Mouse (Mus musculus) hindbrain, embryonic 13.5 days (tissue): ENCODE data around the gene Gm10638. TPM values are rescaled to one million over a fixed set of nuclear protein-coding genes. Genes with fewer than 3 reads are reported as not detected.

Experiments used
- ATAC-seq: fragments of 200-750 bp; cut with Nextera tagmentation; 2 replicates; pipeline ENCODE4 v1.8.0; 2017; ENCODE audit warnings: moderate TSS enrichment; ENCODE audit not compliant: low FRiP score
- H3K27ac ChIP-seq: fragments of 300-500 bp; sonication (generic); 2 replicates; pipeline ENCODE4 v1.5.1; 2015; ENCODE audit warnings: inconsistent platforms, mild to moderate bottlenecking, moderate library complexity
- H3K27me3 ChIP-seq: fragments of 300-500 bp; sonication (generic); 2 replicates; pipeline ENCODE4 v1.6.1; 2015; ENCODE audit warnings: mild to moderate bottlenecking, inconsistent platforms
- H3K36me3 ChIP-seq: fragments of 300-500 bp; sonication (generic); 2 replicates; pipeline ENCODE4 v1.6.1; 2015; ENCODE audit warnings: mild to moderate bottlenecking, inconsistent platforms
- H3K4me1 ChIP-seq: fragments of 300-500 bp; sonication (generic); replicated peaks from 2 replicates; pipeline ENCODE4 v1.6.1; 2015; ENCODE audit warnings: inconsistent platforms
- H3K4me2 ChIP-seq: fragments of 300-500 bp; sonication (generic); 2 replicates; pipeline ENCODE4 v1.6.1; 2015; ENCODE audit warnings: inconsistent platforms, mild to moderate bottlenecking, moderate library complexity
- H3K4me3 ChIP-seq: fragments of 300-500 bp; sonication (generic); 2 replicates; pipeline ENCODE4 v1.5.1; 2015; ENCODE audit warnings: mild to moderate bottlenecking, inconsistent platforms
- H3K9ac ChIP-seq: fragments of 300-500 bp; sonication (generic); 2 replicates; pipeline ENCODE4 v1.6.1; 2015; ENCODE audit warnings: mild to moderate bottlenecking, inconsistent platforms
- H3K9me3 ChIP-seq: fragments of 300-500 bp; sonication (generic); 2 replicates; pipeline ENCODE4 v1.6.1; 2016; ENCODE audit warnings: inconsistent platforms
- WGBS: fragments of 180-500 bp; shearing (Covaris S2); methylation state at CpG from one replicate; pipeline ENCODE4 v1.1.7; 2015; 5-methylcytosine and 5-hydroxymethylcytosine counted together
- polyA plus RNA-seq: library from polyadenylated mRNA; unstranded; fragments of >200 nt; fragmentation: Nextera tagmentation; extraction: Ambion mirVana; gene quantifications from 2 replicates; pipeline ENCODE4 v1.2.1, GENCODE M21; 2015

The Gm10638 gene
- polyA plus RNA-seq = 7.5 and 7.8 TPM in 2 replicates

DNA sequence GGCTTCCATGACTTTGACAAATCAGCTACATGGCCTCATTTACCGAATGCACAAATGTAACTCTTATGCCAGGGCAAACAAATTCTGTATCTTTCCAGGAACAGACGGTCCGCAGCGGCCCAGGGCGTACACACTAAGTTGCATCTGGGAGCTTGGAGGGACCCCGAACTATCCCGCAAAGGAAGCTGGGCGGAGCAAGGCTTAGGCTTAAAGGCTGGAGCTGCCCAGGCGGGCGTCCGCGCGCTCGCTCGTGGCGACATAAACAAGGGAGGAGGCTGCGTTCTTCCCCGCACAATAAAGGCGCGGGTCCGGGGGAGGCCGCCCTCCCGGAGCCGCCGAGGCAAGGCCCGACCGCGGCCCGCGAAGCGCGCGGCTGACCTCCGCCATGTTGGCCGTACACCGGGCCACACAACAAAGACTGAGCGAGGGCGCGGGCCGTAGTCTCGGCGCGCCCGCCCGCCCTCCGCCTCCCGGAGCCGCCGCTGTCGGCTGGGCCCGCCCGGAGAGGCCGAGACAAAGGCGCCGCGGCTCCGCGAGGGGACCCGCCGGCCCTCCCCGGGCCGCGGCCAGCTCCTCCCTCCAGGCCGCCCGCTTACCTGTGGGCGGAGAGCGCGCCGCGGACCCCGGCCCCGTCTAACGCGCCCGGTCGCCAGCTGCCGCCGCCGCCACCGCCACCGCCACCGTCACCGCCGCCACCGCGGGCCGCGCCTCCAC lies at the start of gene Gm10638, which contains the start of gene Siah1a:
Gm10638 (plus strand) TSS at position 479 of the 714 bp plus-strand sequence.
Siah1a (minus strand) TSS at position 714 of the 714 bp plus-strand sequence.
- H3K4me3 ChIP-seq = peak within 1 kb of the TSS; percentile 85
- WGBS = 0% methylated on average over 61 of the region's 88 CpGs
- peak within 1 kb of the TSS; percentile 99 for H3K27ac ChIP-seq
- H3K27me3 ChIP-seq = no peaks in the 10 kb centered on the region
- H3K9ac ChIP-seq = peak within 1 kb of the TSS; percentile 98
- H3K4me2 ChIP-seq = peak within 1 kb of the TSS; percentile 78
- H3K36me3 ChIP-seq = no peaks in the 10 kb centered on the region
- peaks cover 40% of the 10 kb centered on the region for H3K4me1 ChIP-seq
- no peaks in the 10 kb centered on the region for H3K9me3 ChIP-seq
- peak; percentile 84 for ATAC-seq

DNA sequence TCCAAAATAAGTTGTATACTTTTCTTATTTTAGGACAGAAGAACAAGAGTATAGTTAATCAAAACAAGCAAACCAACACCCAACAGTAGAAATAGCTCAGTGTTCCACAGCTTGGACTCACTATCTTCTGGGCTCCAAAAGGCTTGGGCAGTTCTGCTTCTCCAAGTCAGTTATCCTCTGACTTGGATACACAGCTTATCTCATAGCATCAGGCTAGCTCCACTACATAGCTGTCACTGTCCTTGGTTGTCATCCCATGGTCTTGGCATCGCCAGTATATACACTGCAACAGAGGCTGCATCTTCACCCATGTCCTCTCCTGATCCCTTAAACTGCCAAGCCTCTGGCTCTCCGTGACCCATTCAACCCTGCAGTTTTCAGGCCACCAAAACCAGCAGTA lies 49.8 kb upstream of the Gm10638 start:
- peaks cover 22% of the 10 kb centered on the region for H3K36me3 ChIP-seq
- no peaks in the 10 kb centered on the region for H3K4me1 ChIP-seq
- no peak overlapping the region for H3K27ac ChIP-seq
- H3K4me3 ChIP-seq = no peak overlapping the region
- 94% methylated on average over 2 of the region's 2 CpGs for WGBS
- no peak overlapping the region for H3K9ac ChIP-seq
- no peak overlapping the region for H3K4me2 ChIP-seq
- H3K27me3 ChIP-seq = no peaks in the 10 kb centered on the region
- no peaks in the 10 kb centered on the region for H3K9me3 ChIP-seq
- ATAC-seq = no peak

DNA sequence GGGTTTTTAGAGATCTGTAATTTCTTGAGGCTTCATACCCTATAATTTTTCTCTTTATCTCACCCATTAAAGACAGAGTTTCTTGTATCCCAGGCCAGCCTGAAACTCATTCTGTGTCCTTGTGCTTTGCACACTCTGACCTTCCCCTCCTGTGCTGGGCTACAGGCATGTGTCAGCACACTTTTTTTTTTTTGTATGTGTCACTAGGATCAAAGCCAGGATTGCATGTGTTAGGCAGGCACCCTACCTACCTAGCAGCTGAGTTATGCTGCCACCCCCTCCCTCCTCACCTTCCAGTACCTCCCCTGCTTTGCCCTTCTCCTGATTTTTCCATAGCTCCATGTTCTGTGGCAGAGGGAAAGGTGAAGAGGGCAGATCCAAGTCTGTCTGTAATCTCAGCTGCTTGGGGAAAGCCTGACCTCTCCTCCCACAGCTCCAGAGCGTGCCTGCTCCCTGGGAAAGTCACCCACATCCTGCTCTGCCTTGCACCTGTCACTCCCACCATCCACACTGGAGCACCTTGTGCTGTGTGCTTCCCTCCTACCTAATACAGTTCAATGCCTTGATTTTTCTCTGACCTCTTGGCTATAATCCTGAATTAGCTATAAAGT lies 46.6 kb upstream of the Gm10638 start:
- Histone ChIP-seq H3K9me3 (no peaks in the 10 kb centered on the region), H3K36me3 (peaks cover 14% of the 10 kb centered on the region), H3K4me2 (no peak overlapping the region), H3K4me1 (no peaks in the 10 kb centered on the region), H3K4me3 (no peak overlapping the region), H3K27me3 (no peaks in the 10 kb centered on the region), H3K27ac (no peak overlapping the region), H3K9ac (no peak overlapping the region)
- WGBS = 71% methylated on average over 1 of the region's 1 CpGs
- ATAC-seq = no peak

DNA sequence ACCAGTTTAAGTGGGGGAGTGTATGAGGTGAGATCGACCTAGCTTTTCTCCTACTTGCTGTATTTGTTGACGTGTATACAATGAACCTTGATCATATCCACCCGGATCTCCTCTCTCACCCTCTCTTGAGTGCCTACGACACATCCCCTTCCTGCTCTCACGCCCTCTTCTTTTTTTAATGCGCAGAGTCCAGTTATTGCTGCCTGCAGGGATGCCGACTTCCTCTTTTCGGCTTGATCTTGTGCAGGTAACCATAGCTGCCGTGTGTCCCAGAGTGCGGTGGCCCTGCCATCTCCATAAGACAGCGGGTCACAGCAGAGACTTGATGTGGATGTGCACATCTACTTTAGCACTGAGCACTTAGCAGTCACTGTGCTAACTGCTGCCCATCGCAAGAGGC lies 46.0 kb upstream of the Gm10638 start:
- Histone ChIP-seq H3K27me3 (no peaks in the 10 kb centered on the region), H3K9ac (no peak overlapping the region), H3K4me3 (no peak overlapping the region), H3K4me1 (no peaks in the 10 kb centered on the region), H3K27ac (no peak overlapping the region), H3K9me3 (no peaks in the 10 kb centered on the region), H3K4me2 (no peak overlapping the region), H3K36me3 (peaks cover 14% of the 10 kb centered on the region)
- ATAC-seq = no peak
- WGBS = 96% methylated on average over 12 of the region's 12 CpGs

DNA sequence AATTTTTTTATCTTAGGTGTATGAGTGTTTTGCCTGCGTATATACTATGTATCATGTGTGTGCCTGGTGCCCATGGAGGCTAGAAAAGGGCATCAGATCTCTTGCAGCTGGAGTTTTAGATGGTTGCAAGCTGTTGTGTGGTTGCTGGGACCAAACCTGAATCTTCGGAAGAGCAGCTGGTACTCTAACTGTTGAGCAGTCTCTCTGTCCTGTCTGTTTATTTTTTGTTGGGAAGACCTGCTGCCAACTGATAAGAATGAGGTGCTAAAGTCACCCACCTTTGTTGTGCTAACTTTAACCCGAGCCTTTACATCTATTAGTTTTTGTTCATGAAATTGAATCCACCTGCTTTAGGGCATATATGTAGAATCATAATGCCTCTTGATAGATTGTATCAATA lies 43.0 kb upstream of the Gm10638 start:
- no peaks in the 10 kb centered on the region for H3K27me3 ChIP-seq
- H3K4me1 ChIP-seq = no peaks in the 10 kb centered on the region
- no peak overlapping the region for H3K27ac ChIP-seq
- no peak overlapping the region for H3K4me2 ChIP-seq
- H3K9me3 ChIP-seq = no peaks in the 10 kb centered on the region
- 83% methylated on average over 3 of the region's 3 CpGs for WGBS
- no peak overlapping the region for H3K9ac ChIP-seq
- H3K4me3 ChIP-seq = no peak overlapping the region
- ATAC-seq = no peak
- H3K36me3 ChIP-seq = 0 out of 2 replicates have a peak, but pooled peaks cover 7% of the 10 kb centered on the region

DNA sequence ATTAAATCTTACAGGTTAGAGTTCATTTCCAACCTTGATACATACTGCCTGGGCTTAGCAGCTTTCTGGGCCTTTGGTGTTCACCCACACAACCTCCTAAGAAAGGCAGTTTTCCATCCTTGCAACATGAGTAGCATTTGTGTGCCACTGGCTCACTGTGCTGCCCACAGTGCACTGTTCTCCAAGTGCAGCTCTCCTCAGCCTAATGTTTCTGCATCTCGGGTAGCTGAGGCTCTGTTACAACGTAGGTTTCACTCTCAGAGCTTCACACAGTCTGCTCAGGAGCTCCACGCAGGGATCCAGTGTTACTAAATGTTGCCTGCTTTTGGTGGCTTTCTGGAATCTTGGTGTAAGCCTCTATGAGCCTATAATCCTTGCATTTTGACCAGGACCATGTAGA lies 40.2 kb upstream of the Gm10638 start:
- H3K4me2 ChIP-seq = no peak overlapping the region
- H3K9me3 ChIP-seq = no peaks in the 10 kb centered on the region
- peaks cover 9% of the 10 kb centered on the region; the same call in 1 of the 2 replicates for H3K36me3 ChIP-seq
- no peak overlapping the region for H3K9ac ChIP-seq
- H3K4me3 ChIP-seq = no peak overlapping the region
- H3K27me3 ChIP-seq = no peaks in the 10 kb centered on the region
- ATAC-seq = no peak
- no peaks in the 10 kb centered on the region for H3K4me1 ChIP-seq
- H3K27ac ChIP-seq = no peak overlapping the region
- 88% methylated on average over 3 of the region's 3 CpGs for WGBS

DNA sequence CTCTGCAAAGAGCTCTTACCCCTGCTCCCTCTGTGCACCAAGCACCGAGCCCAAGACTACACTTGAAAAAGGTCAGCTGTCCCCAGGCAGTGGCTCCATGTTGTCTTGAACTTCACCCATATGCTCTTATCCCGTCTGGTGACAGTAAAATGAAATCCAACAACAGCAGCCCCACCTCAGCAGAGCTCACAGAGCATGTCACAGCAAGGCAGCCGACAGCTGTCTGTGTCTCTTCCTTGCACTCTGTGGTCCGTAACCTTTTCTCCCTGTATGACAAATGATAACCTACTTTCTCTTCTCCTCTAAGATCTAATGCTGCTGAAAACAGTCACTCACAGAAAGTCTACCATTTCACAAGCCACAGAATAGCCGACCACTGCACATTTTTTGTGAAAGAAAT lies 38.7 kb upstream of the Gm10638 start:
- peaks cover 9% of the 10 kb centered on the region; the same call in 1 of the 2 replicates for H3K36me3 ChIP-seq
- no peak for ATAC-seq
- H3K27ac ChIP-seq = no peak overlapping the region
- no peaks in the 10 kb centered on the region for H3K9me3 ChIP-seq
- no peaks in the 10 kb centered on the region for H3K27me3 ChIP-seq
- 89% methylated on average over 5 of the region's 5 CpGs for WGBS
- no peak overlapping the region for H3K4me2 ChIP-seq
- H3K9ac ChIP-seq = no peak overlapping the region
- H3K4me3 ChIP-seq = no peak overlapping the region
- H3K4me1 ChIP-seq = no peaks in the 10 kb centered on the region

DNA sequence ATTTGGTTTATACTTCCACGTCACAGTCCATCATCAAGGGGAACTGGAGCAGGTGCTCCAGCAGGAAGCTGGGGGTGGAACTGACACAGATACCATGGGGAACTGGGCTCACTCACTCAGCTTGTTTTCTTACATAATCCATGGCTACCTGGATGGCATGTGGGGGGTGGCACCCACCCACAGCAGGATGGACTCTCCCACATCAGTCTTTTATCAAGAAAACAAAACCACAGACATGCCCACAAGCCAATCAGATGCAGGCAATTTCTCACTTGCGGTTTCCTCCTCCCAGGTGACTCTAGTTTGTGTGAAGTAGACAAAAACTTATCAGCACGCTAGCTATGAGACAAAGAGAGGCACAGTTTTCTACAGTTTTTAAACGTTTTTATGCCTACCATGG lies 37.6 kb upstream of the Gm10638 start:
- Histone ChIP-seq H3K27ac (no peak overlapping the region), H3K9me3 (no peaks in the 10 kb centered on the region), H3K4me1 (peaks cover 6% of the 10 kb centered on the region), H3K4me3 (no peak overlapping the region), H3K36me3 (peaks cover 9% of the 10 kb centered on the region; the same call in 1 of the 2 replicates), H3K4me2 (no peak overlapping the region), H3K9ac (no peak overlapping the region), H3K27me3 (no peaks in the 10 kb centered on the region)
- no peak for ATAC-seq
- WGBS = 77% methylated on average over 4 of the region's 4 CpGs

DNA sequence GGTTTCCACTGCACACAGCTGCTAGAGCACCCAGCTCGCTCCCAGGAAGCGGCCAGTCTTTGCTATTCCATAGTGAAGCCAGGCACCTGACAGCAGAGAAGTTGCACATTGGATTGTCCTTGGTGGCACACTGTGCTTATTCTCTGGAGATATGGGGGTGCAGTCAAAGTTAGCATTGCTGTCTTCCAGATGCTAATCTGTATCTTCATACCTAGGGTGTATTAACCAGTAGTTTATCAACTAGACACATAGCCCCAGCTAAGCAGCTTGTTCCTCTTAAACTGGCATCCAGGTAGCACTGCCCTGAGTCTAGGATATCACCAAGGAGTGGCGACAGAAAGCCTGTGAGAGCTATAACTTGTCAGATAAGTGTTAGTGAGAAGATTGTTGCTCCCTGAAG lies 32.9 kb upstream of the Gm10638 start:
- Histone ChIP-seq H3K9me3 (no peaks in the 10 kb centered on the region), H3K4me3 (no peak overlapping the region), H3K4me1 (peaks cover 26% of the 10 kb centered on the region), H3K27me3 (no peaks in the 10 kb centered on the region), H3K4me2 (no peak overlapping the region), H3K27ac (peak overlapping the region; percentile 60), H3K36me3 (peaks cover 19% of the 10 kb centered on the region), H3K9ac (no peak overlapping the region)
- no peak for ATAC-seq
- WGBS = 95% methylated on average over 3 of the region's 3 CpGs

DNA sequence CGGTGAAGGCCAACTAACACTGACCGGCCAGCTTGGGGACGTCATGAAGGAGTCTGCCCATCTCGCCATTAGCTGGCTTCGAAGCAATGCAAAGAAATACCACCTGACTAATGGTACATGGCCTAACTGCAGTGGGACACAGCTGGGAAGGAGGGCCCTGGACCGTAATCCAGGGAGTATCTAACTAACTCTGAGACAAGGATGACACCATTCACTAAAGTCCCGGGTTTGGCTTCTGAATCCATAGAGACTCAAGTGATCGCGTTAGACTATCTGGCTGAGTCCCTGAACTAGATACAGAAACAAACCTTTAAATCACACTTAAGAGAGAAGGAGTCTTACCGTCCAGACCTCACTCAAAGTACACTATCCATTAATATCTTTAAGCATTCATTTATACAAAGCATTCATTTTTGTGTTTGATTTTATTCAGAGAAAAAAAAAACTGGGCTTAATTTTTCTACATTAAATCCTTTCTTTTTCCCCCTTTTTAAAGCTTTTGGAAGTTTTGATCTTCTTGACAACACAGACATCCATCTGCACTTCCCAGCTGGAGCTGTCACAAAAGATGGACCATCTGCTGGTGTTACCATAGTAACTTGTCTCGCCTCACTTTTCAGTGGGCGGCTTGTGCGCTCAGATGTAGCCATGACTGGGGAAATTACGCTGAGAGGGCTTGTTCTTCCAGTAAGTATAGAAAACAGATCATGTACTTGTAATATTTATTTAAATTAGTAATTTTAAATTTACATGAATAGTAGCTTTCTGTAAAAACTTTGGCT lies 31.9 kb upstream of the Gm10638 start:
- Histone ChIP-seq H3K4me3 (no peak overlapping the region), H3K4me1 (peaks cover 26% of the 10 kb centered on the region), H3K9ac (no peak overlapping the region), H3K27ac (peak overlapping the region; percentile 60), H3K4me2 (no peak overlapping the region), H3K36me3 (peaks cover 24% of the 10 kb centered on the region), H3K27me3 (no peaks in the 10 kb centered on the region), H3K9me3 (no peaks in the 10 kb centered on the region)
- ATAC-seq = peak; percentile 82
- 41% methylated on average over 14 of the region's 14 CpGs for WGBS

DNA sequence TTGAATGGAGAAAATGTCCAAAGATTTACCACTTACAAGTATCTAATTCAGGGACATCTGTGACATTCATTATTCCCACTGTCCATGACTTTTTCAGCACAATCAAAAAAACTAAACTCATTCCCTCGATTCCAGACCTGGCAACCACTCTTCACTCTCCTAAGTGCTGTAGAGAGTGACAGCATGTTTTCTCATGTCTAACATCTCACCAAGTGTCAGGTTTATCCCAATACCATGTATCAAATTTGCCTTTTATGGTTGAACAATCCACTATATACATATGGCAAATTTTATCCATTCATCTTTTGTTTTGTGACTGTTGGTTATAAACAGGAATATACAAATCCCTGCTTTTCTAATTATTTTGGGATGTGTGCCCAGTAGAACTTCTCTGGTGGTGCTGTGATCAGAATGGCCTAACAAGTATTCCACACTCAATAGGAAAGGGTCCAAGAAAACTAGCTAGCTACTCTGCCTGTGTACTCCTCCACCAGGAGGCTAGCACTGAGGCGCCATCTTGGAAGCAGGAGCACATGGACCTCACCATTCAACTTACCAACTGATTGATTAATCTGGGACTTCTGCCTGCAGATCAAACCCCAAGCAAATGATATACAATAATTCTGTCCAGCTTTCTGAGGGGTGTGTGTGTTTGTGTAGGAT lies 27.0 kb upstream of the Gm10638 start:
- peaks cover 14% of the 10 kb centered on the region for H3K4me1 ChIP-seq
- H3K27me3 ChIP-seq = no peaks in the 10 kb centered on the region
- WGBS = 95% methylated on average over 2 of the region's 2 CpGs
- H3K4me2 ChIP-seq = no peak overlapping the region
- no peak overlapping the region for H3K27ac ChIP-seq
- H3K4me3 ChIP-seq = no peak overlapping the region
- ATAC-seq = no peak
- H3K9me3 ChIP-seq = no peaks in the 10 kb centered on the region
- peaks cover 37% of the 10 kb centered on the region for H3K36me3 ChIP-seq
- H3K9ac ChIP-seq = no peak overlapping the region

DNA sequence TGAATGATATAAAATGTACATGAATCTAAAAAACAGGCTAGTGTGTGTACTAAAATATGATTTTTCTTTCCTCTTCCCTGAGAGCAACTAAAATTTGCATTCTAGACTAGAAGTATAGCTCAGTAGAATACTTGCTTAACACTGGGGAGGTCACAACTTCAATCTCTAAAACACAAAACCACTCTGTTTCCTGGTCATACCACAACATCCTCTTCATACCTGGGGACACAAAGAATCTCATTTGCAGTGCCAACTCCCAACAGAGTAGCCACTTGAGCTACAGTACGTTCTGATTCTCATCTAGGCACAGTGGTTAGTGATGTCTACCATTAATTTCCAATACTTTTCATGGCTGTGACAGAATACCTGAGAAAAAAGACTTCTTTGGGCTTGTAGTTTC lies 26.1 kb upstream of the Gm10638 start:
- no peaks in the 10 kb centered on the region for H3K27me3 ChIP-seq
- 82% methylated on average over 1 of the region's 1 CpGs for WGBS
- H3K36me3 ChIP-seq = peaks cover 37% of the 10 kb centered on the region
- ATAC-seq = no peak
- peaks cover 8% of the 10 kb centered on the region for H3K4me1 ChIP-seq
- no peak overlapping the region for H3K4me3 ChIP-seq
- no peak overlapping the region for H3K27ac ChIP-seq
- H3K9me3 ChIP-seq = no peaks in the 10 kb centered on the region
- H3K4me2 ChIP-seq = no peak overlapping the region
- no peak overlapping the region for H3K9ac ChIP-seq
